Mouse (Mus musculus) hindbrain, embryonic 12.5 days (tissue): ENCODE measurements around the gene Syt6. TPM values are rescaled to one million over a fixed set of nuclear protein-coding genes. Genes with fewer than 3 reads are reported as not detected.

Source experiments
- ATAC-seq: fragments of 200-750 bp; cut with Nextera tagmentation; 2 replicates; pipeline ENCODE4 v1.8.0; 2017; ENCODE audit warnings: moderate TSS enrichment; ENCODE audit not compliant: low FRiP score
- H3K27ac ChIP-seq: fragments of 300-500 bp; sonication (generic); 2 replicates; pipeline ENCODE4 v1.5.1; 2016; ENCODE audit warnings: mild to moderate bottlenecking
- H3K27me3 ChIP-seq: fragments of 300-500 bp; sonication (generic); 2 replicates; pipeline ENCODE4 v1.6.1; 2016; ENCODE audit warnings: mild to moderate bottlenecking
- H3K36me3 ChIP-seq: fragments of 300-500 bp; sonication (generic); 2 replicates; pipeline ENCODE4 v1.6.1; 2016; ENCODE audit warnings: mild to moderate bottlenecking
- H3K4me1 ChIP-seq: fragments of 300-500 bp; sonication (generic); 2 replicates; pipeline ENCODE4 v1.6.1; 2016
- H3K4me2 ChIP-seq: fragments of 300-500 bp; sonication (generic); replicated peaks from 2 replicates; pipeline ENCODE4 v1.6.1; 2016; ENCODE audit warnings: mild to moderate bottlenecking
- H3K4me3 ChIP-seq: fragments of 300-500 bp; sonication (generic); 2 replicates; pipeline ENCODE4 v1.5.1; 2016; ENCODE audit warnings: mild to moderate bottlenecking
- H3K9ac ChIP-seq: fragments of 300-500 bp; sonication (generic); 2 replicates; pipeline ENCODE4 v1.6.1; 2016; ENCODE audit warnings: mild to moderate bottlenecking, moderate library complexity
- H3K9me3 ChIP-seq: fragments of 300-500 bp; sonication (generic); replicated peaks from 2 replicates; pipeline ENCODE4 v1.6.1; 2016; ENCODE audit warnings: mild to moderate bottlenecking
- WGBS: fragments of 180-500 bp; shearing (Covaris S2); methylation state at CpG from one replicate; pipeline ENCODE4 v1.1.7; 2016; 5-methylcytosine and 5-hydroxymethylcytosine counted together
- polyA plus RNA-seq: library from polyadenylated mRNA; unstranded; fragments of >200 nt; fragmentation: Nextera tagmentation; extraction: Ambion mirVana; gene quantifications from 2 replicates; pipeline ENCODE4 v1.2.1, GENCODE M21; 2016

Syt6 gene
- polyA plus RNA-seq, 1 experiment from 2014 or later = 6.8 TPM

DNA sequence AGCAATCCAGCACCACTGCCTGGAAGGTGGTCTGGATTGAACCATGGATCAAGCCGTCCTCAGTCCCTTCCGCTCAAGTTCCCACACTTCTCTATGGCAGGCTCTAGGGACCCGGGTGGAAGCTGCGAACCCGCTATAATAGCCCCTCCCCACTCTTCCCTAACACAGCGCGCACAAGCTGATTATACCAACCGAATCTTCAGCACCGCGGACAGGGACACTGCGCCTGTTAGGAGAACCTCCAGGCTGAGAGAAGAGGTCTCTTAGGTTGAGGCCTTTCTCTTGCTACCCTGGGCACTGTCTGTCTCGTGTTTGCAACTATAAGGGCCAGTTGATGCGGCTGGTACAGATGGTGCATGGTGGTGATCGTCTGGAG lies 1.3 kb upstream of the Syt6 start:
- peak overlapping the region; percentile 3; the same call in 1 of the 2 replicates for H3K4me3 ChIP-seq

DNA sequence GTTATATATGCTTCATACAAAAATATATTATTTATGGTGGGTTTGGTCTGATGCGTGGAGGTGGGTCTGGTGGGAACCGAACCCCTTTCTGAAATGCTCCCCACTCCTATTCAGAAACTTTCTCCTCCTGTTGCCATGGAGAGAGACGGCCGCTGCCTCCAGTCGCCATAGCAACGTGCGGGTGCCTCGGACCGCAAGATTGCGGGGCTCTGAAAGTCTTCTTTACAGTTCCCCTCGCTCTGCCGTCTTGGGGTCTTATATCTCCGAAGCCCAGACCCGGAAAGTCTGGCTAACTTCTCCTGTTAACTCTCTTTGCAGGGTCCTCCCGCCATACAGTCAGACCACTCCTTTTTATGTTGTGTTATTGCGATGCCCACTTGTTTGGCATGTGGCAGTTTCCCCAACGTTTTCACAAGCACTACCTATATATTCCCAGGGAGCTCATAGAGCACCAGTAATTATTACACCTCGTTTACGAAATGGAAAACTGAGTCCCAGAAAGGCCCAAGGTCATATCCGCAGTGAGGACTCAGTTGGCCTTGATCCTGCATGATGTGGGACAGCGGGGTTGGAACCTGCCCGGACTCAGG lies 370 bp upstream of the Syt6 start:
- Histone ChIP-seq H3K4me1 (peaks cover 31% of the 10 kb centered on the region), H3K27ac (no peak overlapping the region), H3K4me2 (peak overlapping the region; percentile 92), H3K9me3 (no peaks in the 10 kb centered on the region), H3K9ac (no peak overlapping the region), H3K27me3 (peaks cover 83% of the 10 kb centered on the region), H3K4me3 (peak overlapping the region; percentile 58), H3K36me3 (no peaks in the 10 kb centered on the region)
- 7% methylated on average over 22 of the region's 22 CpGs for WGBS
- ATAC-seq = no peak; the same call in 1 of the 2 replicates

More for the DNA sequence above, 1.3 kb upstream of the Syt6 start:
- ATAC-seq = peak; percentile 35; the same call in 1 of the 2 replicates
- Histone ChIP-seq H3K27me3 (peaks cover 85% of the 10 kb centered on the region), H3K4me1 (peaks cover 31% of the 10 kb centered on the region), H3K36me3 (no peaks in the 10 kb centered on the region), H3K9ac (no peak overlapping the region), H3K27ac (no peak overlapping the region), H3K4me2 (peak overlapping the region; percentile 43), H3K9me3 (no peaks in the 10 kb centered on the region)
- WGBS = 1% methylated on average over 14 of the region's 14 CpGs

DNA sequence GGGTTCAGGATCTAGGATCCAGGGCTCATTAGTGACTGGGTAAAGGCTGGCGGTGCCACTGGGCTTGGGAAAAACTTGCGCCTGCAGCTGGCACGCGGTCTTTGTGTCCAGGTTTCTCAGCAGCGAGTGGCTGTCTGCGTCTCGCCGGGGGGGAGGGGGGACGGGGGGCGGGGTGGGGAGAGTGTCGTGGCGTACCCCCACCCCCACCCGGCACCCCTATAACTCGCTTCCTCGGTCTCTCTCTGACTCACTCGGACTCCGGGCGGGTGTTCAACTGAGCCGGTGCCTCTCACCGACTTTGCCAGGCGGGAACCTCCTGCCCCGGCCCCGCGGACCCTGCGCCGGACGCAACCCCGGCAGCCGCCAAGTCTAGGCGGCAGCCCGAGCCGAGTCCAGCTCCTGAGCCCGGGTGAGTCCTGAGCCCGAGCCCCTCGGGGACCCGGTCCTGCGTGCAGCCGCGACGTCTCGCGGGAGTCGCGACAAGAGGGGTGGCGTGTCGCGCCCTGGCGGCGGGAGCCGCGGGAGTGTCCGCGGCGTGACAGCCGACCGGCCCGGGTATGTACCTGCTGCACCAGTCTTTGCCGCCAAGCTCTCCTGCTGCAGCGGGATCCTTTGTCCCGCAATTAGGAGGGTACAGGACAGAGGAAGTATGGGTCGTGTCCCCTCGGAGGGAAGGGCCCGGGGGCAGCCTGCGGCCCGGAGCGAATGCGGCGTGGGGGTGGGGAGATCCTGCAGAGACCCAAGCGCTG lies 1.0 kb downstream of the Syt6 start:
- Histone ChIP-seq H3K4me2 (peak overlapping the region; percentile 92), H3K9ac (peak overlapping the region; percentile 63), H3K27me3 (peaks cover 73% of the 10 kb centered on the region), H3K4me1 (peaks cover 31% of the 10 kb centered on the region), H3K36me3 (no peaks in the 10 kb centered on the region), H3K27ac (no peak overlapping the region), H3K9me3 (no peaks in the 10 kb centered on the region), H3K4me3 (peak overlapping the region; percentile 58)
- ATAC-seq = peak; percentile 57
- under 1% methylated on average over 66 of the region's 69 CpGs for WGBS

DNA sequence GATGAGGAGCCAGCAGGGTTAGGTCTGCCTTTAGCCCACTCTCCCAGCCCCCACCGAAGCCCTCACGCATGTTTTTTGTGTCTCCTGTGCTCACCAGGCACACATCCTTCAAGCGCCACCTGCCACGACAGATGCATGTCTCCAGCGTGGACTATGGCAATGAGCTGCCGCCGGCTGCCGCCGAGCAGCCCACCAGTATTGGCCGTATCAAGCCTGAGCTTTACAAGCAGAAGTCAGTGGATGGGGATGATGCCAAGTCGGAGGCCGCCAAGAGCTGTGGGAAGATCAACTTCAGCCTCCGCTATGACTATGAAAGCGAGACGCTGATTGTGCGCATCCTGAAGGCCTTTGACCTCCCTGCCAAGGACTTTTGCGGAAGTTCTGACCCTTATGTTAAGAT lies 12.1 kb downstream of the Syt6 start:
- no peak overlapping the region for H3K27ac ChIP-seq
- no peak overlapping the region for H3K4me2 ChIP-seq
- 97% methylated on average over 17 of the region's 17 CpGs for WGBS
- H3K4me1 ChIP-seq = no peaks in the 10 kb centered on the region; the same call in 1 of the 2 replicates
- no peak overlapping the region for H3K4me3 ChIP-seq
- no peaks in the 10 kb centered on the region; the same call in 1 of the 2 replicates for H3K27me3 ChIP-seq
- no peaks in the 10 kb centered on the region for H3K36me3 ChIP-seq
- no peak for ATAC-seq
- H3K9ac ChIP-seq = no peak overlapping the region
- H3K9me3 ChIP-seq = no peaks in the 10 kb centered on the region

DNA sequence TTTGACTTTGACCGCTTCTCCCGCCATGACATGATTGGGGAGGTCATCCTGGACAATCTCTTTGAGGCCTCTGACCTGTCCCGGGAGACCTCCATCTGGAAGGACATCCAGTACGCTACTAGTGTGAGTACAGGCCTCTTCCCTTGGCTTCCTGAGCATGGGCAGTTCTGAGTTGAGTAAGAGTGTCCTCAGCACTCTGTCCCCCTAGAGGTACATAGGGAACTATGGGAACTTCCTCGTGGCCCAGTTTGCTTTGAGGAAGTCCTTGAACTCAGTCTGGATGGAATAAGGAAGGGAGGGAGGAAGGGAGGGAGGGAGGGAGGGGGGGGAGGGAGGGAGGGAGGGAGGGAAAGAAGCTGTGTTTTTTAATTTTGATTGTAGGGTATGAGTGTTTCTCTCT lies 12.6 kb downstream of the Syt6 start:
- Histone ChIP-seq H3K4me1 (no peaks in the 10 kb centered on the region), H3K27me3 (no peaks in the 10 kb centered on the region; the same call in 1 of the 2 replicates), H3K4me3 (no peak overlapping the region), H3K9ac (no peak overlapping the region), H3K36me3 (no peaks in the 10 kb centered on the region), H3K9me3 (no peaks in the 10 kb centered on the region), H3K27ac (no peak overlapping the region), H3K4me2 (no peak overlapping the region)
- ATAC-seq = no peak
- WGBS = 93% methylated on average over 5 of the region's 5 CpGs

DNA sequence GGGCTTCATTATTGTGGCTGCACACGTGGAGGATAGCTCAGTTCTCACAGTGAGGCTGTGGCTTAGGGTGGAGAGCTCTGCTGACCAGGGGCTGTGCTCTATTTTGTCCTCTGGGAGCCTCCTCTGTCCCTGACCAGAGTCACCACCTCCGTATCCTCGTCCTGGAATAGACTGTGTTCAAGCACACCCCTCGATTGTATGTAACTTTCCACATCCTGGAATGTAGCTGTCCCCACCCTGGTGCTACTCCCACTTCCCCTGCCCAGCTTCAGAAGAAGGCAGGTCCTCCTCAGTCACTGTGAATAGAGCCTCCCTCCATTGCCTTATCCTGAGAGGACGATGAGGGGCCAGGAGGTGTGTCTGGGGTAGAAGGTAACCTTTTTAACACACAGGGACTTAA lies 14.6 kb downstream of the Syt6 start:
- H3K27me3 ChIP-seq = no peaks in the 10 kb centered on the region; the same call in 1 of the 2 replicates
- H3K27ac ChIP-seq = no peak overlapping the region
- no peaks in the 10 kb centered on the region for H3K9me3 ChIP-seq
- H3K4me2 ChIP-seq = no peak overlapping the region
- ATAC-seq = no peak
- no peaks in the 10 kb centered on the region for H3K36me3 ChIP-seq
- H3K4me3 ChIP-seq = no peak overlapping the region
- no peaks in the 10 kb centered on the region for H3K4me1 ChIP-seq
- WGBS = 73% methylated on average over 5 of the region's 5 CpGs
- no peak overlapping the region for H3K9ac ChIP-seq

DNA sequence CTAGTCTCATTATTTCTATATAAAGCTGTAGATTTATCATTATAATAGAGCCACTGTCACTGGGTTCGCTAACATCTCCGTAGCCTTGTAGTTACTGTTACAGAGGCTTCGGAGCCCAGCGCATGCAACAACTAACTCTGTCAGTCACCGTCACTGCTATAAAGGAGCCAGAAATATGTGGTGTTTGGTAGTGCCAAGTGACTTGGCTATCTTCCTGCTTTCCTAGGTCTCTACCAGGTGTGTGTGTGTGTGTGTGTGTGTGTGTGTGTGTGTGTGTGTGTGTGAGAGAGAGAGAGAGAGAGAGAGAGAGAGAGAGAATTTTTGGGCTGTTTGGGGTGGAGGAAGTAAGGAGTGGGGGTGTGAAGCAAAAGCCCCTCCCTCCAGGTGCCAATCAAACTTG lies 17.6 kb downstream of the Syt6 start:
- WGBS = 91% methylated on average over 5 of the region's 5 CpGs
- ATAC-seq = no peak

DNA sequence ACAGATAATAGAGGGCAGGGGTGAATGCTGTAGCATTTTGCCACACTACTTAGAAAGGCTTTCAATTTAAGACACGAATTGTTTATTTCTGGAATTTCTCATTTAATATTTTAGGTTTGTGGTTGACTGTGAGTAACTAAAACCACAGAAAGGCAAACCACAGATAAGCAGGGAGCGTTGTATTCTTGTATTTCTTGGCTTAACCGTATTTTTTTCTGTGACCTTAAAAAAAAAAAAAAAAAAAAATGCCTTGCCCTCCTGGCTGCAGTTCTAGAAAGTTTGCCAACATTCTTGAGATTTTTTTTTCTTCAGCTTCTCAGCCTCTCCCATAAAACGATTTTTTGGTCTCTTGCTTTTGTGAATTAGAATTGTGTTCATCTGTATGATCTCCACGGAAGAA lies 18.6 kb downstream of the Syt6 start:
- ATAC-seq = no peak
- no peaks in the 10 kb centered on the region for H3K36me3 ChIP-seq
- WGBS = 83% methylated on average over 5 of the region's 5 CpGs

More for the DNA sequence above, 17.6 kb downstream of the Syt6 start:
- Histone ChIP-seq H3K27me3 (0 out of 2 replicates have a peak, but pooled peaks cover 4% of the 10 kb centered on the region), H3K4me2 (no peak overlapping the region), H3K9ac (no peak overlapping the region), H3K27ac (no peak overlapping the region), H3K36me3 (no peaks in the 10 kb centered on the region), H3K4me3 (no peak overlapping the region), H3K4me1 (0 out of 2 replicates have a peak, but pooled peaks cover 2% of the 10 kb centered on the region), H3K9me3 (no peaks in the 10 kb centered on the region)

DNA sequence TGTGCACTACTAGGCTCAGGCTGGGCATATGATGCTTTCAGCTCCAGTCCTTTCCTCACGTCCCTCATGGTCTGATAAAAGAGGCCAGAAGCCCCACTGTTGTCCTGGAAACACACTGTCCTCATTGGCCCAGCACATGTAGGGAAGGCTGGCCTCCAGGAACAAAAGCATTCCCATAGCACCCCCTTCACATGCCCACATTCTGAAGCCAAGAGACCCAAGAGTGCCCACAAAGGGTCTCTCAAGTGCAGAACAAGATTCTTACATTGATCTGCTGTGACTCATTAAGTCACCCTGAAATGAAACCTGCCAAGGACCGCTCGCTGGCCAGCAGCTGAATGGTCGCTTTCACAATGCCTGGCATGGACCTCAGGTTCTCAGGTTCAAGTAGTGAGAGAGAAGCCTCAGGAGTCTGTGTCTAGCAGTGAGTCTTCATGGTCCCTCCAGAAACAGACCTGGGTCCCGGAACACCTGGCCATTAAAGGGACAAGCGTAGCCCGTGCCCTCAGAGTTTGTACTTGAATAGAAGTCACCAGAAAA lies 20.3 kb downstream of the Syt6 start:
- 0 out of 2 replicates have a peak, but pooled peaks cover 4% of the 10 kb centered on the region for H3K27me3 ChIP-seq
- H3K4me1 ChIP-seq = 0 out of 2 replicates have a peak, but pooled peaks cover 2% of the 10 kb centered on the region
- no peak overlapping the region for H3K4me3 ChIP-seq
- H3K4me2 ChIP-seq = no peak overlapping the region
- no peak overlapping the region for H3K9ac ChIP-seq
- H3K36me3 ChIP-seq = no peaks in the 10 kb centered on the region
- 74% methylated on average over 7 of the region's 7 CpGs for WGBS
- no peaks in the 10 kb centered on the region for H3K9me3 ChIP-seq
- no peak overlapping the region for H3K27ac ChIP-seq
- ATAC-seq = no peak

More for the DNA sequence above, 18.6 kb downstream of the Syt6 start:
- Histone ChIP-seq H3K27me3 (0 out of 2 replicates have a peak, but pooled peaks cover 4% of the 10 kb centered on the region), H3K27ac (no peak overlapping the region), H3K4me2 (no peak overlapping the region), H3K4me3 (no peak overlapping the region), H3K4me1 (0 out of 2 replicates have a peak, but pooled peaks cover 2% of the 10 kb centered on the region), H3K9ac (no peak overlapping the region), H3K9me3 (no peaks in the 10 kb centered on the region)

DNA sequence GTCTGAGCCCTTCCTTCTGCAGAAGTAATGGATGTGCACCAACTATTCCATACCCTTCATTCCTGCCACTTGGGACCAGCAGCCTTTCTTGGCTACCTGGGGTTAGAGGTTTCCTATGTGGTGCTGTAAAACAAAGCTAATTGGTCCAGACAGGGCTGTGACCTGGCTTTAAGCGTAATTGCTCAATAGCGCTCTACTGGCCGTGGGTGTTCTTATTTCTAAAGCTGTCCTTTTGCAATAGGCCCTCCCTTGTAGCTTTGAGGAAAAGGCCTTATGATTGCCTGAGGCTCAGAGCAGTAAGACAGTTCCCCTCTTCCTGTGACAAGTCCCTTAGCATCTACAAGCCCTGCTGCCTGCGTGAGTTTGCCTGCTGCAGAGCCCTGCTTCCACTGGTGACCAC lies 22.6 kb downstream of the Syt6 start:
- no peak overlapping the region for H3K9ac ChIP-seq
- no peak for ATAC-seq
- 0 out of 2 replicates have a peak, but pooled peaks cover 4% of the 10 kb centered on the region for H3K27me3 ChIP-seq
- H3K4me1 ChIP-seq = 0 out of 2 replicates have a peak, but pooled peaks cover 7% of the 10 kb centered on the region
- no peak overlapping the region for H3K27ac ChIP-seq
- 80% methylated on average over 4 of the region's 4 CpGs for WGBS
- no peak overlapping the region for H3K4me3 ChIP-seq
- no peaks in the 10 kb centered on the region for H3K9me3 ChIP-seq
- no peaks in the 10 kb centered on the region for H3K36me3 ChIP-seq
- no peak overlapping the region for H3K4me2 ChIP-seq

DNA sequence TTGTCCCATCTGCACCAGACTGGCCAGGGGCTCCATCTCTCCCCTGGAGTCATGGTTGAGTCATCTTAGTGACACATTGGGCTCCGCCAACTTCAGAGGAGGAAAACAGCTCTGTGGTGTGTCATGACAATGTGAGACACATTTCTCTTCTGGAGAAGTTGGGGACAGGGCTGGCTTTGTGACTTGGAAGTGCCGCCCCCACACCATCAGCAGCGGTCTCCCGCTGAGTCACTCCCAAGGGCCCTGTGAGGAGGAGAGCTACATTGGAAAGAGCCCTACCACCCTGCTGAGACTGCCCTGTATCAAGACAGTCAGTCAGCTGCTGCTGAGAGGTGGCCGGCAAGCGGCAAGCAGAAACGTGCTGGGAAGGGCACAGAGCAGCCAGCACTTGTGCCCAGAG lies 26.0 kb downstream of the Syt6 start:
- H3K27ac ChIP-seq = no peak overlapping the region
- H3K4me1 ChIP-seq = 0 out of 2 replicates have a peak, but pooled peaks cover 7% of the 10 kb centered on the region
- H3K9ac ChIP-seq = no peak overlapping the region
- H3K36me3 ChIP-seq = no peaks in the 10 kb centered on the region
- no peak overlapping the region for H3K4me3 ChIP-seq
- H3K4me2 ChIP-seq = no peak overlapping the region
- 42% methylated on average over 7 of the region's 7 CpGs for WGBS
- ATAC-seq = no peak
- H3K9me3 ChIP-seq = no peaks in the 10 kb centered on the region
- H3K27me3 ChIP-seq = 0 out of 2 replicates have a peak, but pooled peaks cover 4% of the 10 kb centered on the region

DNA sequence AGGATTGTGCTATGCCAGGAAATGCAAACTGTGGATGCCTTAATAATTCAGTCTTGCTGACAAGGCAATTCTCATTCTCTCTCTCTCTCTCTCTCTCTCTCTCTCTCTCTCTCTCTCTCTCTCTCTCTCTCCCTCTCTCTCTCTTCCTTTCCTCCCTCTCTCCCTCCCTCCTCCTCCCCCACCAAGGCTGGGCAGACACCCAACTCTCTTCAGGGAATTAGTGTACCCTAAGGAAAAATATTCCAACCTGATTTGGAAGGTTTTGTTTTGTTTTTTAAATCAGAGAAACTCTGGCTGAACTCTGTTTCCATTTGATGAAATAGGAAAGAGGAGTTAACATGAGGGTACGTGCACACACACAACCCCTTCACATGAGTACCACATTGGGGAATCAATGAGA lies 26.5 kb downstream of the Syt6 start:
- Histone ChIP-seq H3K9me3 (no peaks in the 10 kb centered on the region), H3K27me3 (0 out of 2 replicates have a peak, but pooled peaks cover 4% of the 10 kb centered on the region), H3K4me3 (no peak overlapping the region), H3K4me2 (no peak overlapping the region), H3K36me3 (no peaks in the 10 kb centered on the region), H3K9ac (no peak overlapping the region), H3K4me1 (peaks cover 12% of the 10 kb centered on the region; the same call in 1 of the 2 replicates), H3K27ac (no peak overlapping the region)
- 77% methylated on average over 1 of the region's 1 CpGs for WGBS
- no peak for ATAC-seq
